Mouse (Mus musculus) gastrocnemius, postnatal 25 days (tissue): ENCODE data around the gene Utp18. TPM values are rescaled to one million over a fixed set of nuclear protein-coding genes. Genes with fewer than 3 reads are reported as not detected.
A peak's percentile ranks its signal among the peaks of the same experiment; 100 is the strongest.
"Not testable (repeated sequence)": the region's sequence is repeated elsewhere in the genome, so short reads cannot be mapped to it uniquely, and the experiment has no call there.

ENCODE experiments used
- DNase-seq: peaks from one replicate; pipeline ENCODE4 v3.0.0; 2022
- long read RNA-seq, 2 experiments: library from polyadenylated mRNA; stranded (forward); transcript quantifications; one replicate each; pipeline ENCODE4 v2.0.0; 2021
- total RNA-seq, 2 experiments: library from RNA; stranded (reverse); gene quantifications; 1 replicate in 1 of 2; 2 replicates in 1 of 2; pipeline ENCODE4 v1.2.3; 2021

Utp18 gene
- total RNA-seq: 1 to 10 TPM; 8.2 to 8.7 TPM
- long read RNA-seq, experiment 1, transcript Utp18-201 (14 exons, 2,613 nt): major isoform, 14 of 14 reads
- long read RNA-seq, experiment 1, partial matches to known transcripts: 0 of 14 reads
- long read RNA-seq, experiment 1, other reads (novel, unspliced or antisense): 0 of 14 reads
- long read RNA-seq, experiment 2, transcript Utp18-201 (14 exons, 2,613 nt): major isoform, 14 of 15 reads
- long read RNA-seq, experiment 2, partial matches to known transcripts: 1 of 15 reads
- long read RNA-seq, experiment 2, other reads (novel, unspliced or antisense): 0 of 15 reads

- peak; percentile 98 for DNase-seq
These were observed at the start of gene Utp18, which contains the start of gene Mbtd1 for GRCm38 (mm10) chr11:93885572-93886410. Gene Utp18 (minus strand): TSS chr11:93885766. Gene Mbtd1 (plus strand): TSS chr11:93885852.

GRCm38 (mm10) chr11:93929106-93929505 lies 43.5 kb upstream of the Utp18 start:
- no peak for DNase-seq

- not testable (repeated sequence) for DNase-seq
These were observed 29.5 kb upstream of the Utp18 start for GRCm38 (mm10) chr11:93915019-93915418.

DNA sequence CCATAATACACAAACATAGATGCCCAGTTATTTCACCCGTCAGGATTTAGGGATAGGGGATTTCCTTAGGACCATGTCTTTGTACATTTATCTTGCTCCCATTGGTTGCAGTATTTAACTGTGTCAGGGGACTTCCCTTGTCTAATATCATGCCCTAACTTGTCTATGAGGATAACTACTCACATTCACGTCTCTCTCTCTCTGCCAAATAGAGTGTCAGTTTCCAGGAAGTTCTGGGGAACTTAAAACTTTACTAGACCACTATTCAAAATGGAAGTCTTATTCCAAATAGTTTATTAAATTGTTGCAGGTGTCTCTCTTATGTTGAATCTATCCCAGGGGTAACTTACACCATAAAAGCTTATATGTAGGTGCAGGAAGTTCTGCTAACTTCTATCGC lies 26.0 kb upstream of the Utp18 start:
- DNase-seq: no peak

GRCm38 (mm10) chr11:93908829-93909228 lies 23.3 kb upstream of the Utp18 start:
- DNase-seq: no peak

GRCm38 (mm10) chr11:93907839-93908238 lies 22.3 kb upstream of the Utp18 start:
- DNase-seq: no peak

DNA sequence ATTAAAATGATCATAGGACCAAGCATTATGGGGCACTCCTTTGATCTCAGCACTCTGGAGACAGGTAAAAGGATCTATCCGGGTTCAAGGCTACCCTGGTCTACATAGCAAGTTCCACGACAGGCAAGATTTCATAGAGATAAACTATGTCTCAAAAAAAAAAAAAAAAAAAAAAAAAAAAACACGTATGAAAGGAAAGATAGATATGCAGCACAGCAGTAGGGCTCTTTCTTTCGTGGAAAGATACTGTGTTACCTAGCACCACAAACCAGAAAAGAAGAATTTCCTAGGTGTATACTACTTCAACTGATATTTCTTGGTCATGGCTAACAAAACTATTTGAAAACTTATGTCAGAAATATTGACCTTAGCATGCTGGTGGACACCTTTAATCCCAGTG lies 21.3 kb upstream of the Utp18 start:
- no peak for DNase-seq

GRCm38 (mm10) chr11:93897732-93898131 lies 12.2 kb upstream of the Utp18 start:
- no peak for DNase-seq

GRCm38 (mm10) chr11:93887080-93887447 lies 1.5 kb upstream of the Utp18 start:
- no peak for DNase-seq

- DNase-seq: peak; percentile 11
These were observed 979 bp upstream of the Utp18 start for GRCm38 (mm10) chr11:93886411-93887079.

GRCm38 (mm10) chr11:93884901-93885571 lies 530 bp downstream of the Utp18 start:
- DNase-seq: peak; percentile 70

- DNase-seq: no peak
These were observed 1.5 kb downstream of the Utp18 start for GRCm38 (mm10) chr11:93884068-93884467.

DNA sequence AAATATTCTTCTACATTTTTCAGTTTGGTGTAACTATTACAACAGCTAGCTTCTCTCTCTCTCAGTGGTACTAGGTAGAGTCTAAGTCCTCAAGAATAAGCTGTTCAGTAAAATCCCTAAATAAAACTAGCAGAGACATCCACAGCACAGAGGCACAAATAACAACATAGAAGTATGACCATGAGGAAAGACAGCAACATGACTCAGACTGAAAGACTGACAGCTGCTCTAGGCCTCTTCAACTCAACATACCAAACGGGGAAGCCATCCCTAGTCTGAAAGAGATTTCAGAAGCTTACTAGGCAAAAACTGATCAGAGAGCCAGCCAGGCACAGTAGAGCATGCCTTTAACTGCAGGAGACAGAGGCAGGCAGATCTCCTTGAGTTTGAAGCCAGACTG lies 22.9 kb downstream of the Utp18 start:
- DNase-seq: no peak

GRCm38 (mm10) chr11:93862045-93862623 lies 23.4 kb downstream of the Utp18 start:
- DNase-seq: no peak

DNA sequence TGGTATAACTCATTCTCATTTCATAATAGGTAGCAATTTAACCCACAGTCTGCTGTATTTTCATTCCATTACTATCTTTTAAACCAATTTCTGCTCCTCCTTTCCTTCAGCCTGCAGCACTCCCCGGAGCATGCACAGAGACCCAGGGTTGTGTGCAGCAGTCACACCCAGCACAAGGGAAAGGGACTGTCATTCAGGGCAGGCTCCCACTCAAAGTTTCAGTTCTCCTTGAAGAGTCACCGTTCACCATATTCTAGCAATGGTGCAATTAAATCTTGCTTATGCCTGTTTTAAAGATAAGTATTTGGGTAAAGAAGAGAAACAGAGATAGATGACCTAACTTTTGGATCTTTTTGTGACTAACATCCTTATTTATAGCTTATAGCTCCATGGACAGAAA lies 24.4 kb downstream of the Utp18 start:
- DNase-seq: no peak

DNA sequence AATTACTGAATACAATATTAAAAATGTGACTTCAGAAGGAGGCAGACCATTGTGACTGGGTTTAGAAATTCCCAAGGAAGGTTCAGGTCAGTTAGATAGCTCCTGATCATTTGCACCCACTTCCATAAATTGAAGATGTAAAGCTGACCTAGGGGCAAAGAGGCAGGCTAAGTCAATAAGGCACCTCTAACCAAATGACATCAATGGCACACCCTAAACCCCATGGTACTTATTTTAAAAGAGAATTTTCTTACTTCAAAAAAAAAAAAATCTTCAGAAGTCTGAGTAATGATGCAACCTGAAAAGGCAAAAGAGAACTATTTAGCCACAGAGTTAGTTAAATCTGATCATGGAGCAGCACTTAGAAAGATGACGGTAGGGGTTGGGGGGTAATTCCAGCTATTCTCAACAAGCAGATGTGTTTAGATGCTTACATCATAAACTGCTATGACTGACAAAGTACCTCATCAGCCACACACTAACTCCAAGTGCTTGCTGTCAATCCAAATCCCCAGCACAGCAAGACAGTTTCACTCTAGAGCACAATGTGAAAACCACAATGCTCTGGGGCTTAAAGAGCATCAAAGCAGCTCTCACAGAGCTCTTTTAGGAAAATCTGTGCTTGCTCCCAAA lies 24.9 kb downstream of the Utp18 start:
- no peak for DNase-seq

- DNase-seq: peak; percentile 15
These were observed 29.1 kb downstream of the Utp18 start for GRCm38 (mm10) chr11:93856284-93856955.

DNA sequence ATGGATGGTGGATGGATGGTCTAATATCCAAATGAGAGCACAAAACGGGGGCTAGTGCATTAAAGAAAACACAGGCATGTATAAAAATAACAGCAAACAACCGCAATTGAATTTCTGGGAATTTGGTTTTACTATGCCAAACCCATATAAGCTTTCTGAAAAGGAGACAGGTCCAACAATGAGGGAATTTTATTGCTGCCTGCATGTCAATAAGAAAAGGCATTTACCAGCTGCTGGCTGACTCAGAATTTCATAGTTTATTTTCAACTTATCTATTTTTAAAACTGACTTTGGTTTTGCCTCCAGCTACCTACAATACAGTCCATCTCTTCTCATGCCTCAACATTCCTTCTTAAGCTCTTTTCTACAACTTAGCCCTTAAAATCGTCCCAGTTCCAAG lies 33.0 kb downstream of the Utp18 start:
- no peak for DNase-seq

DNA sequence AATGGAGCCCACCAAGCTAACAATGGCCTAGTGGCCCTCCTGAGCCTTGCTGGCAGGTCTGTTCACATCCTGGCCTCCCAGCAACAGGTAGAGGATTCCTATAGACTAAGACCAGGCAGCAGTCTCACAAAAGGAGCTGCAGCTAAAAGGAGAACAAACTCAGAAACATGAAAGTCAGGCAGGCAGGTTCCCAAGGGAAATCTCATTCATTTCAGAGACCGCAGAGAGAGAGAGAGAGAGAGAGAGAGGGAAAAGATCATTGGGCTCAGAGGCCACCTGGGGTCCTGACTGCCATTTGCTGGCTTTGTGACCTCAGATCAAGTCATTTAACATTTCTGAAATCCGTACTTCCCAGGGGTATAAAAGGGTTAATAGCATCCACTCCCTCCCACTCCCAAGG lies 38.2 kb downstream of the Utp18 start:
- DNase-seq: no peak

DNA sequence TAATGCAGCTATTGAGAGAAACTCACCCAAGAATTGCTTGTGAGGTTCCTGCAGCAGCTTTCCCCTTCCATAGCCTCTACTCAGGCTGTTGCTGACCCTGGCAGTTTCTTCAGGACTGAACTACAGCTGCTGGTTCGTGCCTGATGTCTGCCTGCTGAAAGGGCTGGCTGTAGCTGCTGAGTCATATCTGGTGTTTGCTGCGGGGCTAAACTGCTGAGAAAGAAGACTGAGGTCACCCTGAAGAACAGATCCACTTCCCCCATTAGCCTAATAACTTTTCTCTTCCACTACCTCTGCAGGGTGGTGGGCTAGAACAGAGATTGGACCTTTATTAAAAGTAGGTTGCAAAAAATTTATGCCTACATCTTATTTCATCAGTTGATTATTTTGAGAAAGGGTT lies 49.8 kb downstream of the Utp18 start:
- no peak for DNase-seq

DNA sequence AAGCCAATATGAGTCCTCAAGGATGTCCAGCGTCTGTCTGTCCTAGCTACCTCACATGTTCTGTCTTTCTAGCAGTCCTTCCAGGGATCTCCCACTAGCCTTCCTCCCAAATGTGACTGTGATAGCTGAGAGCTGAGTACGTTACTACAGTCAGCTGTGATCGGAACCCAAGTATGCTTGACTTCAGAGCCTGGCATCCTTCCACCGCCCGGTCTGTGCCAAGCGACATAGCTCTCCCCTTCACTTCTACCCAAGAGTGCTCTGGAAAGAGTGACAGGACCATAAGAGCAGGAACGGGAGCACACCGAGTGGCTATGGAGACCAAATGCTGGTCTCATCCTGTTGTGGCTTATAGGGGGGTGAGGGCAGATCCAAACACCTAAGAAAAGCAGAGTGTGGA lies 55.6 kb downstream of the Utp18 start:
- DNase-seq: no peak
